Mouse (Mus musculus) heart, postnatal 36 days (tissue): Measurements from ENCODE around the gene Otog. TPM values are rescaled to one million over a fixed set of nuclear protein-coding genes. Genes with fewer than 3 reads are reported as not detected.

Experiments used
- DNase-seq, 2 experiments: peaks; one replicate each; pipeline ENCODE4 v3.0.0; 2021 to 2022
- intact Hi-C: fragments of 180-260 bp; cut with DNase I; formaldehyde crosslinking; loops from one replicate; pipeline ENCODE4 v1.15.1; 2025
- total RNA-seq, 2 experiments: library from RNA; stranded (reverse); gene quantifications; 2 replicates each; pipeline ENCODE4 v1.2.3; 2021

The Otog gene
- total RNA-seq, 2 experiments from 2014 or later: 0.06 TPM; not detected in 1

DNA sequence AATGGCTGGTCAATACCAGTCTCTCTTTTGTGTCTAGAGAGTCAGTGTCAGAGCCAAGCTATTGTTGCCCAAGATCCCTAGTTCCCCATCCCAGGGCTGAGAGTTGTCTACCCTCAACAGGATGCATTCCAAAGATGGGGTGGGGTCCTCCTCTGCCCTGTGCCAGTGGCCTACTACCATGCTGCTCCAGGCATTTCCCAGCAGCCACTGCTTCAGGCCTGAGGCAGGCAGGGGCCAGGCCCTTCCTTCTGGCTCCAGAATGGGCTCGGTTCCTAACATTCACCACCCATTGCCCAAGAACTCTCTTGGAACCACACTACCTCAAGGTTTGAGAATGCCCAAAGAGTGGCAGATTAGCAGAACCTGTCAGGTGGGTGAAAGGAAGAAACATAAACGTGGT lies 112.0 kb downstream of the Otog start:
- intact Hi-C loops: no loop called here
- no peak for DNase-seq

- intact Hi-C loops: no loop called here
- DNase-seq: no peak
Observed at GRCm38 (mm10) chr7:46353216-46353615, 112.4 kb downstream of the Otog start.

DNA sequence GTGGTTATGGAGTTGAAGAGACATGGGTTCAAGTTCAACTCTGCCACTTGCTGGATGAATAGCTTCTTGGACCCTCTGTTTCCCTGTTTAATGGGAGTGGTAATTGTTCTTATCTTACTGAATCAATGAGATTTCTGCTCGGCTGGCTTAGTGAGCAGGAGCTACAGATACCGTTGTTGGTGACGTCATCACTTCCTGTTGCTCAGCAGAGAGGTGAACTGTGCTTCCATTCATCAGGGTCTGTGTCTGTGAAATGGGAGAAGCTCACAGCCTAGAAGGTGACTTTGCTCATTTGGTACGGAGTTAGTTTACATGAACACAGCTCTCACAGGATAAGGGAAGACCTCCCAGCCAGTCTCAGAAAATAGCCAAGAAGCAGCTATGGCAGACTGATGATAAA lies 113.1 kb downstream of the Otog start:
- DNase-seq: no peak
- intact Hi-C loops: no loop called here

Other genes with a start within 250 kb of the Otog start
- gene Abcc6, start 210.7 kb upstream of the Otog start, total RNA-seq: not detected
- gene Nomo1, start 207.3 kb upstream of the Otog start, total RNA-seq: 10 to 100 TPM; 83.4 to 86.4 TPM
- gene Kcnj11, start 140.2 kb upstream of the Otog start, total RNA-seq: 10 to 100 TPM; 98.3 to 99.6 TPM
- gene Abcc8, start 61.0 kb upstream of the Otog start, total RNA-seq: 10 to 100 TPM; 47.4 to 53.7 TPM
- 1 to 10 TPM; 5.8 to 7.4 TPM for gene Ush1c, start 2.5 kb upstream of the Otog start, total RNA-seq
- not detected for gene Myod1, start 135.5 kb downstream of the Otog start, total RNA-seq
- gene Kcnc1, start 155.5 kb downstream of the Otog start, total RNA-seq: under 1 TPM; 0.14 to 0.17 TPM